Comparison of ENCODE assay signal across 9 mouse cellular contexts in the genomic region with DNA sequence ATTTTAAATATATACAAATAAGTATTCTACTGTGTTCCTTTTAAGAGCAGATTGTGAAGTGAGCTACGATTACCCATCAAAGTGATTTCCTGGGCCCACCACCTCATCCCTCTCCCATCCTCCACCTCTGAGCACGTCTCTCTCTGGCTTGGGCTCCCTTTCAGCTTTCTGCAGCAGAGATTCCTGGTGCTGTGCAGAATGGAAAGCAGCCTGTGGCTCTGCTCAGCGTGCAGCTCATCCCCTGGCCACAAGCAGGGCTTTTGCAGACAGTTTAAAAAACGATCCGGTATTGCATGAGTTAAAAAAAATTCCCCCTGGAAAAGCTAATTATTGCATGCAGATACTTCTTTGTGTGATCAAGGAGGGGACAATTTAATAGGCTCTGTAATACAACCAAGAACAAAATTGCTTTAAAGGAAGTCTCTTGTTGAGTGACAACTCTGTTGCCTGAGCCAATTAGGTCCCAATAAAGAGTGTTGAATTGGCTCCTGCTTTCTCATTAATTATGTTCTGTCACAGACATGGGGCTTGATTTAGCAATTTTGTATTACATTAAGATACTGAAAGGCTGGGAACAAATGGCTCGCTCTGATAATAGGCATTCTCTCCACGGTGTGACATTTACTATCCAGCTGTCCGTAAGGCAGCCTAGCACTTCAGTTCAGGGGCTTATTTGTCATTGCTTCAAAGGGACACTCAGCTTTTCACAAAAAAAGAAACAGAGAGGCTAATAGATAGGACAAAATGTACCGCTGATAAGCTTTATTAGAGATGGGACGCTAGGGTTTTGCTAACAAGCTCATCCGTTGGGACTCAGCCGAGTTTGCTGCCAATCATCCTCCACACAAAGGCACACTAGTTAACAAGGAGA.
DNase-seq lines count a peak whose midpoint lies in the region; ATAC-seq lines count a peak whose summit lies in the region.
"Had no signal": no experiment of that assay in that cellular context is flagged by ENCODE, and none has a peak within 500 bp of the region (broad histone marks: within the 10 kb centered on the region; RNA-seq: fewer than 3 reads in every experiment).

No protein-coding gene starts in this region.

- no peaks in the 10 kb centered on the region; the same call in 1 of the 2 replicates for H3K4me1 ChIP-seq in embryonic facial prominence, embryonic 11.5 days (ENCODE audit: control insufficient read depth, insufficient read depth, low read length)
- peaks cover 42% of the 10 kb centered on the region for H3K4me1 ChIP-seq in hindbrain, embryonic 13.5 days (replicated peaks)
- H3K4me1 ChIP-seq: megakaryocyte, embryonic 14.5 days had no signal

- no peaks in the 10 kb centered on the region for H3K27me3 ChIP-seq in embryonic facial prominence, embryonic 11.5 days (ENCODE audit: control insufficient read depth, insufficient read depth, low read length)
- peaks cover 57% of the 10 kb centered on the region for H3K27me3 ChIP-seq in hindbrain, embryonic 13.5 days
- H3K27me3 ChIP-seq: megakaryocyte, embryonic 14.5 days had no signal

- no peaks in the 10 kb centered on the region for H3K9me3 ChIP-seq in embryonic facial prominence, embryonic 11.5 days (replicated peaks; ENCODE audit: control insufficient read depth, low read length)
- H3K9me3 ChIP-seq in hindbrain, embryonic 13.5 days = no peaks in the 10 kb centered on the region; the same call in 1 of the 2 replicates

- peak; percentile 70 for ATAC-seq in embryonic facial prominence, embryonic 11.5 days (replicated peaks; ENCODE audit: insufficient number of reproducible peaks, low FRiP score, low TSS enrichment, low read depth)
- ATAC-seq in hindbrain, embryonic 13.5 days (ENCODE audit: low FRiP score) = peak; percentile 79
- no peak for ATAC-seq in erythroblast, adult 5-6 weeks (replicated peaks; ENCODE audit: low FRiP score, poor library complexity, severe bottlenecking)

- WGBS in embryonic facial prominence, embryonic 11.5 days = 26% methylated on average over 12 of the region's 12 CpGs
- 8% methylated on average over 12 of the region's 12 CpGs for WGBS in hindbrain, embryonic 13.5 days

- H3K4me2 ChIP-seq in embryonic facial prominence, embryonic 11.5 days (ENCODE audit: low read depth, low read length) = no peak overlapping the region
- H3K4me2 ChIP-seq in hindbrain, embryonic 13.5 days = peak overlapping the region; percentile 37

- no peak overlapping the region for H3K9ac ChIP-seq in embryonic facial prominence, embryonic 11.5 days (replicated peaks; ENCODE audit: low read length)
- H3K9ac ChIP-seq in hindbrain, embryonic 13.5 days = peak overlapping the region; percentile 3; the same call in 1 of the 2 replicates

- H3K27ac ChIP-seq in embryonic facial prominence, embryonic 11.5 days (replicated peaks; ENCODE audit: low read depth, low read length) = no peak overlapping the region
- peak overlapping the region; percentile 86 for H3K27ac ChIP-seq in hindbrain, embryonic 13.5 days

- no peak overlapping the region for H3K4me3 ChIP-seq in embryonic facial prominence, embryonic 11.5 days (ENCODE audit: low read depth, low read length)
- no peak overlapping the region for H3K4me3 ChIP-seq in hindbrain, embryonic 13.5 days
- H3K4me3 ChIP-seq: megakaryocyte, embryonic 14.5 days had no signal

- peak; percentile 40 to 54 for DNase-seq in left cerebral cortex, postnatal 14 days (ENCODE audit: low spot score in 2 of 2)
- no peak for DNase-seq in left cerebral cortex, adult 8-10 months (ENCODE audit: low spot score in 2 of 2)
- DNase-seq in embryonic facial prominence, embryonic 11.5 days (ENCODE audit: low spot score) = peak; percentile 38
- DNase-seq in neural tube, embryonic 10.5 days (ENCODE audit: extremely low spot score, low spot score) = peak; percentile 19
- DNase-seq in urinary bladder, postnatal 4 days (ENCODE audit: low spot score in 2 of 2) = no peak
- no peak for DNase-seq in cerebellum, adult 8-10 months

- intact Hi-C loops in left cerebral cortex, postnatal 14 days (cut with DNase I) = loop anchor here (5.0 kb wide), 1 partner anchor 115 kb away; no protein-coding TSS in a partner anchor

- no peaks in the 10 kb centered on the region for H3K36me3 ChIP-seq in embryonic facial prominence, embryonic 11.5 days (replicated peaks; ENCODE audit: control insufficient read depth, insufficient read depth, low read depth, low read length)
- H3K36me3 ChIP-seq in hindbrain, embryonic 13.5 days = no peaks in the 10 kb centered on the region

Comparison
In these comparisons a context has a peak if more than half of its experiments do, and no peak if none do; other contexts are left out.
1. DNase-seq: peak in left cerebral cortex, postnatal 14 days (2 of 2), embryonic facial prominence, embryonic 11.5 days (single experiment) and neural tube, embryonic 10.5 days (single experiment); none in left cerebral cortex, adult 8-10 months (0 of 2), urinary bladder, postnatal 4 days (0 of 2) and cerebellum, adult 8-10 months (single experiment).